9 mouse cellular contexts compared by ENCODE assay signal in genomic region chr7:82056551-82057230, GRCm38 (mm10).
A peak's percentile ranks its signal among the peaks of the same experiment; 100 is the strongest.
DNase-seq lines count a peak whose midpoint lies in the region; ATAC-seq and TF ChIP-seq lines count a peak whose summit lies in the region.
"Had no signal": no experiment of that assay in that cellular context is flagged by ENCODE, and none has a peak within 500 bp of the region (broad histone marks: within the 10 kb centered on the region; RNA-seq: fewer than 3 reads in every experiment).

No protein-coding gene starts in this region.

- ATAC-seq in heart, embryonic 11.5 days (replicated peaks; ENCODE audit: insufficient number of reproducible peaks, low FRiP score, low TSS enrichment) = peak; percentile 59; the same call in 1 of the 2 replicates

- no peaks in the 10 kb centered on the region for H3K36me3 ChIP-seq in heart, embryonic 11.5 days (ENCODE audit: control insufficient read depth, insufficient read depth, low read length)
- H3K36me3 ChIP-seq in myocyte (ENCODE audit: control insufficient read depth, insufficient read depth) = no peaks in the 10 kb centered on the region

- H3K4me1 ChIP-seq in heart, embryonic 11.5 days (ENCODE audit: control insufficient read depth, insufficient read depth, low read length) = 0 out of 2 replicates have a peak, but pooled peaks cover 2% of the 10 kb centered on the region

- peak overlapping the region; percentile 56 for H3K4me2 ChIP-seq in heart, embryonic 11.5 days
- peak overlapping the region; percentile 42 for H3K4me2 ChIP-seq in myocyte (ENCODE audit: low read depth)

- H3K4me3 ChIP-seq in heart, embryonic 11.5 days (ENCODE audit: low read depth, low read length) = peak overlapping the region; percentile 24
- H3K4me3 ChIP-seq in myocyte = no peak overlapping the region

- H3ac ChIP-seq in myocyte (ENCODE audit: control insufficient read depth, insufficient read length) = no peak overlapping the region

- no peaks in the 10 kb centered on the region for H3K9me3 ChIP-seq in heart, embryonic 11.5 days (replicated peaks; ENCODE audit: control insufficient read depth, low read length)

- intact Hi-C loops in left cerebral cortex, postnatal 36 days (cut with DNase I) = no loop called here

- 5% methylated on average over 21 of the region's 21 CpGs for WGBS in heart, embryonic 11.5 days (ENCODE audit: insufficient replicate concordance)

- H3K27ac ChIP-seq in heart, embryonic 11.5 days (ENCODE audit: low read depth, low read length) = peak overlapping the region; percentile 50; the same call in 1 of the 2 replicates
- H3K27ac ChIP-seq: macrophage had no signal

- no peak for TF ChIP-seq POLR2A in myocyte (IDR thresholded peaks at IDR 0.05; ENCODE audit: insufficient read length, low read depth)

- no peaks in the 10 kb centered on the region for H3K79me2 ChIP-seq in myocyte (ENCODE audit: control insufficient read depth, insufficient read depth)

- peak overlapping the region; percentile 55; the same call in 1 of the 2 replicates for H3K9ac ChIP-seq in heart, embryonic 11.5 days (ENCODE audit: low read depth, low read length)

- DNase-seq in R1 (ENCODE audit: low read depth, low spot score) = peak; percentile 33
- DNase-seq in embryo, embryonic 10.5 days (ENCODE audit: low spot score) = peak; percentile 69
- peak; percentile 12 for DNase-seq in kidney, postnatal 14 days
- no peak for DNase-seq in layer of hippocampus, adult 8-10 months (ENCODE audit: low spot score in 2 of 2)
- no peak for DNase-seq in left cerebral cortex, postnatal 36 days (ENCODE audit: low spot score in 2 of 2)
- no peak for DNase-seq in spleen, adult 12 weeks (ENCODE audit: low spot score)

- no peaks in the 10 kb centered on the region for H3K27me3 ChIP-seq in heart, embryonic 11.5 days (ENCODE audit: control insufficient read depth, insufficient read depth, low read length)
- H3K27me3 ChIP-seq in myocyte (ENCODE audit: control insufficient read depth, insufficient read depth, insufficient read length) = peaks cover 21% of the 10 kb centered on the region

TF ChIP-seq in myocyte, 11 proteins besides CTCF, POLR2A, EP300 and RAD21:
- TF ChIP-seq POLR2AphosphoS2 (IDR thresholded peaks at IDR 0.05; ENCODE audit: insufficient read length, low read depth) (no peak), REST (IDR thresholded peaks at IDR 0.05; ENCODE audit: insufficient read depth, insufficient read length) (no peak), CEBPB (IDR thresholded peaks at IDR 0.05; ENCODE audit: insufficient read depth, poor library complexity, severe bottlenecking) (no peak), E2F4 (IDR thresholded peaks at IDR 0.05; ENCODE audit: insufficient read depth) (no peak), TCF3 (IDR thresholded peaks at IDR 0.05; ENCODE audit: insufficient read length, low read depth) (no peak), MYOG (IDR thresholded peaks at IDR 0.05; ENCODE audit: control insufficient read depth in 1 of 3, insufficient read depth in 1 of 3, insufficient read length in 2 of 3, low read depth in 2 of 3) (no peak), MAX (IDR thresholded peaks at IDR 0.05; ENCODE audit: low read depth) (no peak), MYOD1 (IDR thresholded peaks at IDR 0.05; ENCODE audit: control insufficient read depth in 1 of 3, insufficient read length in 2 of 3, low read depth in 2 of 3) (no peak), SRF (IDR thresholded peaks at IDR 0.05; ENCODE audit: control insufficient read depth, insufficient read length, low read depth) (no peak), USF1 (IDR thresholded peaks at IDR 0.05; ENCODE audit: low read depth) (no peak), TCF12 (IDR thresholded peaks at IDR 0.05; ENCODE audit: insufficient read depth, poor library complexity, severe bottlenecking) (no peak)
TF ChIP-seq in myocyte: peak in this region for 0.

Comparison
In these comparisons a context has a peak if more than half of its experiments do, and no peak if none do; other contexts are left out.
1. DNase-seq: peak in R1 (single experiment), embryo, embryonic 10.5 days (single experiment) and kidney, postnatal 14 days (single experiment); none in layer of hippocampus, adult 8-10 months (0 of 2), left cerebral cortex, postnatal 36 days (0 of 2) and spleen, adult 12 weeks (single experiment).